ENCODE assay signal across 8 mouse cellular contexts in genomic region chr15:89354455-89354854, GRCm38 (mm10). TPM values are rescaled to one million over a fixed set of nuclear protein-coding genes. Genes with fewer than 3 reads are reported as not detected.
DNase-seq lines count a peak whose midpoint lies in the region; ATAC-seq and TF ChIP-seq lines count a peak whose summit lies in the region.

No protein-coding gene starts in this region.

- H3K9me3 ChIP-seq in limb, embryonic 15.5 days, result no peaks in the 10 kb centered on the region

- H3K27me3 ChIP-seq in cerebellum, adult 2 months (ENCODE audit: control insufficient read depth, insufficient read depth, low read length), result no peaks in the 10 kb centered on the region
- no peaks in the 10 kb centered on the region for H3K27me3 ChIP-seq in thymus, adult 2 months (ENCODE audit: control insufficient read depth, insufficient read depth, low read length)
- no peaks in the 10 kb centered on the region for H3K27me3 ChIP-seq in limb, embryonic 15.5 days

- peak overlapping the region; percentile 86 for H3K9ac ChIP-seq in limb, embryonic 15.5 days

- peak in 1 of 2 experiments; percentile 33 for DNase-seq in cerebellum, adult 2 months
- no peak for DNase-seq in cerebellum, postnatal 10 days
- no peak for DNase-seq in thymus, adult 2 months
- DNase-seq in thymus, adult 18-20 months, result no peak
- DNase-seq in thymus, postnatal 4 days, result peak; percentile 35
- no peak for DNase-seq in frontal cortex, postnatal 36 days (ENCODE audit: low spot score in 2 of 2)
- no peak for DNase-seq in layer of hippocampus, postnatal 10 days (ENCODE audit: low spot score in 2 of 2)

- peaks cover 21% of the 10 kb centered on the region for H3K36me3 ChIP-seq in thymus, adult 2 months (ENCODE audit: control insufficient read depth, insufficient read depth, low read length)
- peaks cover 42% of the 10 kb centered on the region for H3K36me3 ChIP-seq in limb, embryonic 15.5 days

- no peak for TF ChIP-seq CTCF in cerebellum, adult 2 months (IDR thresholded peaks at IDR 0.05; ENCODE audit: borderline replicate concordance, insufficient read depth, low read depth, low read length)
- no peak for TF ChIP-seq CTCF in thymus, adult 2 months (IDR thresholded peaks at IDR 0.05; ENCODE audit: borderline replicate concordance, control insufficient read depth, extremely low read depth, insufficient read depth, low read length, poor library complexity)

- TF ChIP-seq POLR2A in cerebellum, adult 2 months (IDR thresholded peaks at IDR 0.05; ENCODE audit: borderline replicate concordance, insufficient read depth, low read length), result no peak
- no peak for TF ChIP-seq POLR2A in thymus, adult 2 months (IDR thresholded peaks at IDR 0.05; ENCODE audit: control insufficient read depth, extremely low read depth, insufficient read depth, low read length, poor library complexity)

- WGBS in cerebellum, adult 2 months, result 49% methylated on average over 7 of the region's 7 CpGs
- 76% methylated on average over 7 of the region's 7 CpGs for WGBS in thymus, adult 2 months
- 74% methylated on average over 7 of the region's 7 CpGs for WGBS in limb, embryonic 15.5 days

- H3K4me3 ChIP-seq in cerebellum, adult 2 months (replicated peaks; ENCODE audit: insufficient read depth, low read depth, low read length), result peak overlapping the region; percentile 92
- peak overlapping the region; percentile 86 for H3K4me3 ChIP-seq in thymus, adult 2 months (ENCODE audit: control insufficient read depth, insufficient read depth, low read length)
- peak overlapping the region; percentile 80 for H3K4me3 ChIP-seq in limb, embryonic 15.5 days

- ATAC-seq in limb, embryonic 15.5 days (ENCODE audit: insufficient number of reproducible peaks, low FRiP score, low TSS enrichment, low read depth), result no peak

- peak overlapping the region; percentile 72 for H3K4me2 ChIP-seq in limb, embryonic 15.5 days

- H3K27ac ChIP-seq in cerebellum, adult 2 months (ENCODE audit: insufficient read depth, low read length), result no peak overlapping the region
- no peak overlapping the region for H3K27ac ChIP-seq in thymus, adult 2 months (ENCODE audit: control insufficient read depth, insufficient read depth, low read length)
- H3K27ac ChIP-seq in limb, embryonic 15.5 days, result no peak overlapping the region; the same call in 1 of the 2 replicates

- H3K4me1 ChIP-seq in cerebellum, adult 2 months (ENCODE audit: control insufficient read depth, insufficient read depth, low read length), result peaks cover 5% of the 10 kb centered on the region; the same call in 1 of the 2 replicates
- peaks cover 15% of the 10 kb centered on the region for H3K4me1 ChIP-seq in thymus, adult 2 months (replicated peaks; ENCODE audit: control insufficient read depth, insufficient read depth, low read length)
- peaks cover 30% of the 10 kb centered on the region for H3K4me1 ChIP-seq in limb, embryonic 15.5 days

RNA-seq across cellular contexts. Expression of gene Lmf2, which starts 1.0 kb away (rescaled TPM):
- polyA plus RNA-seq in cerebellum, adult 2 months (2012; rRNA removed), result 21.0 and 21.1 TPM in 2 replicates
- polyA plus RNA-seq in thymus, adult 2 months (2012; rRNA removed), result 129 and 146 TPM in 2 replicates
- polyA plus RNA-seq in limb, embryonic 15.5 days (2015; fragmentation: Nextera tagmentation; extraction: Ambion mirVana), result 67.8 and 77.2 TPM in 2 replicates
- total RNA-seq in layer of hippocampus, postnatal 10 days (2021), result 10 to 100 TPM; 24.1 to 29.3 TPM

RNA-seq across cellular contexts. Expression of gene Ncaph2, which starts 1.1 kb away (rescaled TPM):
- polyA plus RNA-seq in cerebellum, adult 2 months (2012; rRNA removed), result 134 and 137 TPM in 2 replicates
- 351 and 370 TPM in 2 replicates for polyA plus RNA-seq in thymus, adult 2 months (2012; rRNA removed)
- polyA plus RNA-seq in limb, embryonic 15.5 days (2015; fragmentation: Nextera tagmentation; extraction: Ambion mirVana), result 151 and 161 TPM in 2 replicates
- 10 to 100 TPM; 73.2 to 82.3 TPM for total RNA-seq in layer of hippocampus, postnatal 10 days (2021)

RNA-seq across cellular contexts. Expression of gene Sco2, which starts 19.2 kb away (rescaled TPM):
- 59.7 and 60.3 TPM in 2 replicates for polyA plus RNA-seq in cerebellum, adult 2 months (2012; rRNA removed)
- polyA plus RNA-seq in thymus, adult 2 months (2012; rRNA removed), result 37.4 and 43.3 TPM in 2 replicates
- 5.5 and 5.6 TPM in 2 replicates for polyA plus RNA-seq in limb, embryonic 15.5 days (2015; fragmentation: Nextera tagmentation; extraction: Ambion mirVana)
- 10 to 100 TPM; 27.9 to 29.1 TPM for total RNA-seq in layer of hippocampus, postnatal 10 days (2021)

RNA-seq across cellular contexts. Expression of gene Miox, which starts 20.3 kb away (rescaled TPM):
- not detected in 2 replicates for polyA plus RNA-seq in cerebellum, adult 2 months (2012; rRNA removed)
- polyA plus RNA-seq in thymus, adult 2 months (2012; rRNA removed), result 0.82 and 2.7 TPM in 2 replicates
- not detected in 2 replicates for polyA plus RNA-seq in limb, embryonic 15.5 days (2015; fragmentation: Nextera tagmentation; extraction: Ambion mirVana)
- total RNA-seq in layer of hippocampus, postnatal 10 days (2021), result not detected

RNA-seq across cellular contexts. Expression of gene Tymp, which starts 22.4 kb away (rescaled TPM):
- polyA plus RNA-seq in cerebellum, adult 2 months (2012; rRNA removed), result 5.5 and 5.7 TPM in 2 replicates
- polyA plus RNA-seq in thymus, adult 2 months (2012; rRNA removed), result 5.9 and 7.8 TPM in 2 replicates
- polyA plus RNA-seq in limb, embryonic 15.5 days (2015; fragmentation: Nextera tagmentation; extraction: Ambion mirVana), result 1.0 and 1.6 TPM in 2 replicates
- total RNA-seq in layer of hippocampus, postnatal 10 days (2021), result 1 to 10 TPM; 1.1 to 1.4 TPM
